Mouse (Mus musculus): Measurements from ENCODE around the gene Zfp72. TPM values are rescaled to one million over a fixed set of nuclear protein-coding genes. Genes with fewer than 3 reads are reported as not detected.
A peak's percentile ranks its signal among the peaks of the same experiment; 100 is the strongest.

Gene Zfp72
- polyA plus RNA-seq (2014; fragmentation: Nextera tagmentation; extraction: Ambion mirVana), result 2.6 and 3.8 TPM in 2 replicates

- DNase-seq (ENCODE audit: low spot score) (peak; percentile 52), ATAC-seq (replicated peaks; ENCODE audit: low FRiP score) (peak; percentile 75)
- Histone ChIP-seq H3K4me2 (peak within 1 kb of the TSS; percentile 59), H3K9ac (ENCODE audit: low read depth, low read length) (peak within 1 kb of the TSS; percentile 55), H3K4me3 (ENCODE audit: low read depth, low read length) (peak within 1 kb of the TSS; percentile 54), H3K9me3 (ENCODE audit: control insufficient read depth, low read length) (no peaks in the 10 kb centered on the region), H3K27ac (ENCODE audit: low read depth, low read length) (no peak within 1 kb of the TSS), H3K4me1 (replicated peaks; ENCODE audit: control insufficient read depth, insufficient read depth, low read length) (no peaks in the 10 kb centered on the region), H3K36me3 (ENCODE audit: control insufficient read depth, insufficient read depth, low read length) (no peaks in the 10 kb centered on the region), H3K27me3 (replicated peaks; ENCODE audit: control insufficient read depth, insufficient read depth, low read length) (no peaks in the 10 kb centered on the region)
- WGBS, result 1% methylated on average over 14 of the region's 14 CpGs
These were observed at the start of gene Zfp72 for GRCm38 (mm10) chr13:74390371-74390990. Gene Zfp72, minus strand, starts transcription at chr13:74390836.

GRCm38 (mm10) chr13:74439895-74440294, 49.3 kb upstream of the Zfp72 start:
- no peaks in the 10 kb centered on the region for H3K36me3 ChIP-seq (ENCODE audit: control insufficient read depth, insufficient read depth, low read length)
- H3K4me1 ChIP-seq (replicated peaks; ENCODE audit: control insufficient read depth, insufficient read depth, low read length), result no peaks in the 10 kb centered on the region
- H3K9ac ChIP-seq (ENCODE audit: low read depth, low read length), result no peak overlapping the region
- WGBS, result 29% methylated on average over 19 of the region's 19 CpGs
- H3K4me3 ChIP-seq (ENCODE audit: low read depth, low read length), result no peak overlapping the region
- DNase-seq (ENCODE audit: low spot score) (no peak), ATAC-seq (replicated peaks; ENCODE audit: low FRiP score) (no peak)
- H3K27ac ChIP-seq (ENCODE audit: low read depth, low read length), result no peak overlapping the region
- no peaks in the 10 kb centered on the region for H3K27me3 ChIP-seq (replicated peaks; ENCODE audit: control insufficient read depth, insufficient read depth, low read length)
- no peak overlapping the region for H3K4me2 ChIP-seq
- peaks cover 14% of the 10 kb centered on the region; the same call in 1 of the 2 replicates for H3K9me3 ChIP-seq (ENCODE audit: control insufficient read depth, low read length)

- Histone ChIP-seq H3K27ac (ENCODE audit: low read depth, low read length) (no peak within 1 kb of the TSS), H3K27me3 (replicated peaks; ENCODE audit: control insufficient read depth, insufficient read depth, low read length) (no peaks in the 10 kb centered on the region), H3K36me3 (ENCODE audit: control insufficient read depth, insufficient read depth, low read length) (no peaks in the 10 kb centered on the region), H3K4me2 (peak within 1 kb of the TSS; percentile 44), H3K9me3 (ENCODE audit: control insufficient read depth, low read length) (no peaks in the 10 kb centered on the region), H3K9ac (ENCODE audit: low read depth, low read length) (no peak within 1 kb of the TSS), H3K4me1 (replicated peaks; ENCODE audit: control insufficient read depth, insufficient read depth, low read length) (no peaks in the 10 kb centered on the region), H3K4me3 (ENCODE audit: low read depth, low read length) (no peak within 1 kb of the TSS)
- WGBS, result 14% methylated on average over 11 of the region's 11 CpGs
- DNase-seq (ENCODE audit: low spot score) (no peak), ATAC-seq (replicated peaks; ENCODE audit: low FRiP score) (no peak)
These were observed 8.7 kb upstream of the Zfp72 start, which contains the start of gene Ftl1-ps1 for GRCm38 (mm10) chr13:74399298-74399839. Gene Ftl1-ps1, plus strand, starts transcription at chr13:74399694.

- ATAC-seq (replicated peaks; ENCODE audit: low FRiP score) (no peak), DNase-seq (ENCODE audit: low spot score) (no peak)
- Histone ChIP-seq H3K36me3 (ENCODE audit: control insufficient read depth, insufficient read depth, low read length) (no peaks in the 10 kb centered on the region), H3K4me3 (ENCODE audit: low read depth, low read length) (no peak overlapping the region), H3K4me1 (replicated peaks; ENCODE audit: control insufficient read depth, insufficient read depth, low read length) (no peaks in the 10 kb centered on the region), H3K9me3 (ENCODE audit: control insufficient read depth, low read length) (no peaks in the 10 kb centered on the region), H3K27ac (ENCODE audit: low read depth, low read length) (no peak overlapping the region), H3K4me2 (no peak overlapping the region), H3K27me3 (replicated peaks; ENCODE audit: control insufficient read depth, insufficient read depth, low read length) (no peaks in the 10 kb centered on the region), H3K9ac (ENCODE audit: low read depth, low read length) (no peak overlapping the region)
- 69% methylated on average over 2 of the region's 2 CpGs for WGBS
These were observed 520 bp upstream of the Zfp72 start for GRCm38 (mm10) chr13:74391156-74391555.

GRCm38 (mm10) chr13:74389730-74390129, 906 bp downstream of the Zfp72 start:
- H3K27me3 ChIP-seq (replicated peaks; ENCODE audit: control insufficient read depth, insufficient read depth, low read length), result no peaks in the 10 kb centered on the region
- H3K36me3 ChIP-seq (ENCODE audit: control insufficient read depth, insufficient read depth, low read length), result no peaks in the 10 kb centered on the region
- H3K9me3 ChIP-seq (ENCODE audit: control insufficient read depth, low read length), result no peaks in the 10 kb centered on the region
- no peaks in the 10 kb centered on the region for H3K4me1 ChIP-seq (replicated peaks; ENCODE audit: control insufficient read depth, insufficient read depth, low read length)
- WGBS, result 56% methylated on average over 6 of the region's 6 CpGs
- no peak overlapping the region for H3K27ac ChIP-seq (ENCODE audit: low read depth, low read length)
- H3K9ac ChIP-seq (ENCODE audit: low read depth, low read length), result no peak overlapping the region
- ATAC-seq (replicated peaks; ENCODE audit: low FRiP score), result no peak
- peak overlapping the region; percentile 54 for H3K4me3 ChIP-seq (ENCODE audit: low read depth, low read length)
- no peak for DNase-seq (ENCODE audit: low spot score)
- H3K4me2 ChIP-seq, result peak overlapping the region; percentile 59

GRCm38 (mm10) chr13:74382289-74382688, 8.3 kb downstream of the Zfp72 start:
- Histone ChIP-seq H3K36me3 (ENCODE audit: control insufficient read depth, insufficient read depth, low read length) (no peaks in the 10 kb centered on the region), H3K27me3 (replicated peaks; ENCODE audit: control insufficient read depth, insufficient read depth, low read length) (no peaks in the 10 kb centered on the region), H3K9me3 (ENCODE audit: control insufficient read depth, low read length) (no peaks in the 10 kb centered on the region), H3K4me2 (no peak overlapping the region), H3K9ac (ENCODE audit: low read depth, low read length) (no peak overlapping the region), H3K4me1 (replicated peaks; ENCODE audit: control insufficient read depth, insufficient read depth, low read length) (no peaks in the 10 kb centered on the region), H3K4me3 (ENCODE audit: low read depth, low read length) (no peak overlapping the region), H3K27ac (ENCODE audit: low read depth, low read length) (no peak overlapping the region)
- DNase-seq (ENCODE audit: low spot score) (no peak), ATAC-seq (replicated peaks; ENCODE audit: low FRiP score) (no peak)
- WGBS, result 69% methylated on average over 3 of the region's 3 CpGs

GRCm38 (mm10) chr13:74381533-74382276, 8.9 kb downstream of the Zfp72 start:
- Histone ChIP-seq H3K4me1 (replicated peaks; ENCODE audit: control insufficient read depth, insufficient read depth, low read length) (no peaks in the 10 kb centered on the region), H3K27me3 (replicated peaks; ENCODE audit: control insufficient read depth, insufficient read depth, low read length) (no peaks in the 10 kb centered on the region), H3K9me3 (ENCODE audit: control insufficient read depth, low read length) (no peaks in the 10 kb centered on the region), H3K4me3 (ENCODE audit: low read depth, low read length) (no peak overlapping the region), H3K36me3 (ENCODE audit: control insufficient read depth, insufficient read depth, low read length) (no peaks in the 10 kb centered on the region), H3K27ac (ENCODE audit: low read depth, low read length) (no peak overlapping the region), H3K9ac (ENCODE audit: low read depth, low read length) (no peak overlapping the region), H3K4me2 (no peak overlapping the region)
- DNase-seq (ENCODE audit: low spot score), result no peak
- 69% methylated on average over 10 of the region's 10 CpGs for WGBS
- no peak for ATAC-seq (replicated peaks; ENCODE audit: low FRiP score)

- no peaks in the 10 kb centered on the region for H3K27me3 ChIP-seq (replicated peaks; ENCODE audit: control insufficient read depth, insufficient read depth, low read length)
- no peak within 1 kb of the TSS for H3K4me3 ChIP-seq (ENCODE audit: low read depth, low read length)
- H3K27ac ChIP-seq (ENCODE audit: low read depth, low read length), result no peak within 1 kb of the TSS
- H3K36me3 ChIP-seq (ENCODE audit: control insufficient read depth, insufficient read depth, low read length), result no peaks in the 10 kb centered on the region
- no peak within 1 kb of the TSS for H3K9ac ChIP-seq (ENCODE audit: low read depth, low read length)
- no peaks in the 10 kb centered on the region for H3K9me3 ChIP-seq (ENCODE audit: control insufficient read depth, low read length)
- DNase-seq (ENCODE audit: low spot score) (no peak), ATAC-seq (replicated peaks; ENCODE audit: low FRiP score) (no peak)
- no peak within 1 kb of the TSS for H3K4me2 ChIP-seq
- WGBS, result 85% methylated on average over 8 of the region's 8 CpGs
- H3K4me1 ChIP-seq (replicated peaks; ENCODE audit: control insufficient read depth, insufficient read depth, low read length), result no peaks in the 10 kb centered on the region
These were observed 26.8 kb downstream of the Zfp72 start, which contains the start of gene Lrrc14b for GRCm38 (mm10) chr13:74363859-74364235. Gene Lrrc14b, minus strand, starts transcription at chr13:74364005.
